Mouse (Mus musculus): ENCODE measurements around the gene Sh2d2a.
"Not testable (repeated sequence)": the region's sequence is repeated elsewhere in the genome, so short reads cannot be mapped to it uniquely, and the experiment has no call there.

Sh2d2a gene

DNA sequence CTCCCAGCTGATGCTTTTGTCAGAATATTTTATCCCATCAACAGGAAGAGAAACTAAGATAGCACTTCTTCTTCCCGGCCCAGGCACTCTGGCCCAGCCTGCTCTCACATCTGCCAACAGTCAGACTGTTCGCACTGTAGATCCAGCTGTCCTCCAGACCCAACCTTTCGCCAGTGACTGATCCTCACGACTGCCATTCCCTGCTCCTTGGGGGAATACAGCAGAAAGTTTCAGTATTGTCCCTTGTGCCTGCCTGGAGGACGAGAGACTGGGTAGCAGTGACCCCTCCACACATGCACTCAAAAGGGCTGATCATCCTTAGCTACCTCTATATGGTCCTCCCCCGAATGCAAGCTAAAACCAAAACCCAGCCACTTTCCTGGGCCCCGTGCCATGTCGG is 9.4 kb downstream of the Sh2d2a start:
- in situ Hi-C loops (cut with MboI, MseI), result loop anchor here (5.0 kb wide), 2 partner anchors 39 to 84 kb away; no protein-coding TSS in a partner anchor

DNA sequence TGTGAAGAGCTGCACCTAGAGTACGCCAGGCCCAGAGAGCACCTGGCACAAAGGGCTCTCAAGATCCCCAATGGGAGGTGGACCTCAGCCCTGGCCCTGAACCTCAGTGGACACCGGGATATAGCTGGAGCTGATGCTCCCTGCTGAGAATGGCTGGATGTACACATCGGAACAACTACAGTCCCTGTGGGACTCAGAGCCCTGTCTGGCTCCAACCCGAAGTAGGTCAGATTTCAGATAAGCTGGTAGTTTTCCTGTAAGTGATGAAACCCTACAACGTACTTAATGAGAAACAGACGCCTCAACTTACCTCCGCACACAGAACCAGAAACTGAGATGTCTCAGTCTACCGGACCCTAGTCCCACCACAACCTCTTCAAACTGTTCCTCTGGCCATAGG is 11.1 kb downstream of the Sh2d2a start:
- in situ Hi-C loops (cut with MboI, MseI), result loop anchor here (5.0 kb wide), 2 partner anchors 40 to 85 kb away; no protein-coding TSS in a partner anchor

DNA sequence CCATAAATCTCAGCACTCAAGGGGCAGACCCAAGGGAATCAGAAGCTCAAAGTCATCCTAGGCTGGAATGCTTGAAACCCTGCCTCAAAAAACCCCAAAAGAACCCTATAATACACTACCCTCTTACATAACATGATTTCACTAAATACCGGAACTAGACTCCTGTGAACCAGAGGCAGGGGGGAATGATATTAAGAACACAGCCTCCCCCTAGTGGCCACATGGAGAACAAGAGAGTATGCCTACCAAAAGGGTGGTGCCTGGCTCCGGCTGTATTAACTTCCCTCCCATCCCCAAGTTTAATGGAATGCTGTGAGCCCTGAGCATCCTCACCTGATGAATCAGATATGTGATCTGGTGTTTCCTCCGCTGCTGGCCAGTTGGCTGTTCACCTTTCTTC is 13.3 kb downstream of the Sh2d2a start:
- in situ Hi-C loops (cut with MboI, MseI), result loop anchor here (5.0 kb wide), 2 partner anchors 43 to 88 kb away; no protein-coding TSS in a partner anchor

DNA sequence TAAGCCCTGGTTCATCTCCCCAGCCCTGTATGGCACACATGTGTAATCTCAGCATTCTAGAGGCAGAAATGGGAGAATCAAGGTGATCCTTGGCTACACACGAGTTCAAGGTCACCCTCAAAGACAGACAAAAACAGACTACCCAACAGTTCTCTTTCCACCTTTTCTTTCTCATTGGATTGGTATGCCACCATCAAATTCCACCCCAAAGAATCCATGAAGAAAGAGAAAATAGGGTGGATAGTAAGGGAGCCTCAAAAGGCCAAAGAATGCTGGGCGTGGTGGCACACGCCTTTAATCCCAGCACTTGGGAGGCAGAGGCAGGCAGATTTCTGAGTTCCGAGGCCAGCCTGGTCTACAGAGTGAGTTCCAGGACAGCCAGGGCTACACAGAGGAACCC is 17.6 kb downstream of the Sh2d2a start:
- in situ Hi-C loops (cut with MboI, MseI), result not testable (repeated sequence)

DNA sequence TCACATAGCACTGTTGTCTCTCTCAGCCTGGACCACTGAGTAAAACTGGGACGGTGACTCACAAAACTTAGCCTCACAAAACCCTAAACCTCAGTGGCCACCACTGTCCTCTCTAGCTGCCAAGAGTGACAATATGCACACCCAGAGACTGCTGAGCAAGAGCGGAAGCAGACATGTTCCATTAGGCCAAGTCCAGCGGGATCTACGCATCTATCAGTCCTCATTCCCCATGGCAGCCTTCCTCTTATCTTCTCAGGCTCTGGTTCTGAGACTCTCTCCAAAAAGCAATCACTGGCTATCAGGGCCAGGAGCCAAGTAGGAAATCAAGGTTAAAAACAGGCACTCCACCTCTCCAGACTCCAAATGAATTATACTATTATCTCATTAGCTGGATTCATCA is 31.2 kb downstream of the Sh2d2a start:
- in situ Hi-C loops (cut with MboI, MseI), result no loop called here

DNA sequence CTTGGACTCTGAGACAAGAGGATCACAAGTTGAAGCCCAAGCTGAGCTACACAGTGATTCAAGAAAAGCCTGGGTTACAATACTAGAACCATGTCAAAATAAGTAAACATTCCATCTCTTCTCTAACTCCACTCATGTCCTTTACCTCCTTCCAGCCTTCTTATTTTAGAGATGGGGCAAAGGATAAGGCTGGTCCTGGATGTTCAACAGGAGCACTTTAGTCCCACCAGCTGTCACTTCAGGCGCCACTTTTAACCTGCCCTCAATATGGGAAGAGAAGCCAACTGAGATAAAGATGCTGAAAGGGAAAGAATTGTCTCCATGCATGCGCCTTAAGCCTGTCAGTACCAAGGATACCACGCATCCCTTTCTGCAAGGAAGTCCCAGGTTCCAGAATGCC is 37.7 kb downstream of the Sh2d2a start:
- in situ Hi-C loops (cut with MboI, MseI), result no loop called here

DNA sequence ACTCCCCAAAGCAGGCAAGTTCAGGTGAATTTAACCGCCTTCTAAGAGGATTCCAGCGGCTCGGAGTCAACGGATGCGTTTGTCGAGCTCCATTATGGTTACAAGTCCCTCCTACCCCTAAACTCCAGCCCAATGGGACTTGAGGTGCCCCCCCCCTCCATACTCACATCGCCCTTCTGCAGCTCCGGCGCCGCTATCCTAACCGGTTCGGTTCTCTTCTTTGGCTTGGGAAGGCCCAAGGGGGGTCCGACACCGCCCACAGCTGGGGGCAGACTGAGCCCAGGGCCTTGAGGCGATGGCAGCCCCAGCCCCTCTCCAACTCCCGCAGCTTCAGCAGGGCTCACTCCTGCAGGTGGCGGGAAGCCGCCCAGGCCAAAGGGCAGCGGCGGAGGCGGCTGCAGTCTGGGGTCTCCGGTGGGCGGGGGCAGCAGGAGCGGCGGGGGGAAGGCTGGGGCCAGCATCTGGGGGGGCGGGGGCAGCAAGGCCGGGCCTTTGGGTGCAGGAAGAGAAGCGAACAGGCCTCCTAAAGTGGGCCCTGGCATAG is 38.2 kb downstream of the Sh2d2a start:
- in situ Hi-C loops (cut with MboI, MseI), result no loop called here

DNA sequence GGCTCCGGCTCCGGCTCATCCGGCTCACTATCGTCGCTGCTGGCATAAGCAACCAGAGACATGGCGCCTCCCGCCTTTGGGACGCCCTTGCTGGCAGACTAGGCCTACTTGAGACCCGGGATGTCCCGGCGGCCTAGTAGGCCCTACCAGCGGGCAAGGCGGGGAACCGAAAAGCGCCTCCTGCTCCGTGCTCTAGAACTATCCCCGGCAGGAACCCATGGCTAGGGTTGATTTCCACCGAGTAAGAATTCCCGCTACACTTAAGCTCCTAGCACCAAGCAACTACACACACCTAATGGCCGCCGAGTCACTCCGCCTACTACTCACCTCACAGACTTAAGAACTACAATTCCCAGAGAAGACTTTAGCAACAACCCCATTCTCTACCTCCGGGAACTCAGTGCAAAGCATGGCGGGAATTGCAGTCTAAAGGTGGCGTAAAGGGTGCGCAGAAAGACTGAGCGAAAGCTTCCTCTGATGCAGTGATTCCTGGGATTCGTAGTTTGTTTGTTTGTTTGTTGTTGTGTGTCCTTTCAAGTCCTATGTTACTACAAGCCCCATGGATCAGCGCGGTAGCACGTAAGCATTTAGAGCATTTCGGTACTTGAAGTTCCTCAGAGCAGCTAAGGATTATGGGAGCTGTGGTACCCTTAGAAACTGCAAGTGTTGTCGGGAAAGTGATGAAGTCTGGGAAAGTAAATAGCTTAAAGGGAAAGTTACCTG is 38.9 kb downstream of the Sh2d2a start, which contains the start of gene Prcc:
TSS of gene Prcc (minus strand) at position 328 of the 723 bp plus-strand sequence.
- in situ Hi-C loops (cut with MboI, MseI), result no loop called here

DNA sequence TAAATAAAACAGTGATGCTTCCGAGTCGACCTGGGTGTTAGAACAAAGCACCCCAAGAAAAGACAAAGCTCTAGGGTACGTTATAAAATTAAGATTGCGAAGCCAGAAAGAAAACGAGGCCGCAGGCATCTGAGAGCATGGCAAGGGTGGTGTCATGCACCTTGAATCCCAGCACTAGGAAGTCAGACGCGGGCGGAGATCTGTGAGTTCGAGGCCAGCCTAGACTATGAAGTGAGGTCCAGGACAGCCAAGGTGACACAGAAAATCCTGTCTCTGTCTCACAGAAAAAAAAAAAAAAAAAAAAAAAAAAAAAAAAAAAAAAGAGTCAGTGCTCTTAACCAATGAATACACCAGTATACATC is 39.4 kb downstream of the Sh2d2a start:
- in situ Hi-C loops (cut with MboI, MseI), result no loop called here

DNA sequence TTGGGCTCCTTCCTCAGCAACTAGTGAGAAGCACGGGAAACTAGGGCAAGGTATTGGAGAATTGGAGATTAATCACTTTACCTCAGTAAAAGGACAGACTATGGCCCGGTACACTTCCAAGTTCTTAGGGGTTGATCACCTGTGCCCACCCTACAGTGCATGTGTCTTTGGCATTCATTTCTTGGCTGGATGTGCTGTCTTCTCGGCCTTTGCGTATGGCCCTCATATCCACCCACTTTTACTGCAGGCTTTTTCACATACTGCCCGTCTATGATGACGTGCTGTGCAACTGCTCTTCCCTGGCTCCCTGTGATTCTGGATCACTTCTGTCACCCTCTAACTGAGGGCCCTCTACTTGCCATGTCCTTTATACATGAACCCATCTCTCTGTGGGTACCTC is 39.9 kb downstream of the Sh2d2a start:
- in situ Hi-C loops (cut with MboI, MseI), result no loop called here

DNA sequence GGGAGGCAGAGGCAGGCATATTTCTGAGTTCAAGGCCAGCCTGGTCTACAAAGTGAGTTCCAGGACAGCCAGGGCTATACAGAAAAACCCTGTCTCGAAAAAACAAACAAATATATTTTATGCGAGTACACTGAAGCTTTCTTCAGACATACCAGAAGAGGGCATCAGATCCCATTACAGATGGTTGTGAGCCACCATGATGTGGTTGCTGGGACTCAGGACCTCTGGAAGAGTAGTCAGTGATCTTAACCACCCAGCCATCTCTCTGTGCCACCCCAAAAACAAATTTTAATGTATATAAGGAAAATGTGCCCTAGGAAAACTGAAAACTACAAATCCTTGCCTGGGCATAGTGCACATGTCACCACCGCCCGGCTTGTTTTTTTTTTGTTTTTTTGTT is 40.8 kb downstream of the Sh2d2a start:
- in situ Hi-C loops (cut with MboI, MseI), result not testable (repeated sequence)

DNA sequence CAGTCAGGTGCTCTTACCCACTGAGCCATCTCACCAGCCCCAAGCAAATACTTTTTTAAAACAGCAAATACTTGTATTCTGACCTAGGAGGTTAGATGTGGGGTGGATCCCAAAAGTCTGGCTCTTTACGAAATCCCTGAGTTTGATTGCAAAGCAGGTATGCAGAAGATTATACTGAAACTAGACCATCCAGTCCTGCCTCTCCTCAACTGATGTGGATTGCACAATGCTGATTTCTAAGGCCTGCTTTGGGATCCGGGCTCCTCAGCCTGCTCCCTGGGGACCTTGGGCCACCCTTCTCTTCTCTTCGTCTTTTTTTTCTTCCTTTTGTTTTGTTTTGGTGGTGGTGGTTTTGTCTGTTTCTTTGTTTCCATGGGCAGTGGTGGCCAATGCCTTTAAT is 44.9 kb downstream of the Sh2d2a start:
- in situ Hi-C loops (cut with MboI, MseI), result no loop called here

DNA sequence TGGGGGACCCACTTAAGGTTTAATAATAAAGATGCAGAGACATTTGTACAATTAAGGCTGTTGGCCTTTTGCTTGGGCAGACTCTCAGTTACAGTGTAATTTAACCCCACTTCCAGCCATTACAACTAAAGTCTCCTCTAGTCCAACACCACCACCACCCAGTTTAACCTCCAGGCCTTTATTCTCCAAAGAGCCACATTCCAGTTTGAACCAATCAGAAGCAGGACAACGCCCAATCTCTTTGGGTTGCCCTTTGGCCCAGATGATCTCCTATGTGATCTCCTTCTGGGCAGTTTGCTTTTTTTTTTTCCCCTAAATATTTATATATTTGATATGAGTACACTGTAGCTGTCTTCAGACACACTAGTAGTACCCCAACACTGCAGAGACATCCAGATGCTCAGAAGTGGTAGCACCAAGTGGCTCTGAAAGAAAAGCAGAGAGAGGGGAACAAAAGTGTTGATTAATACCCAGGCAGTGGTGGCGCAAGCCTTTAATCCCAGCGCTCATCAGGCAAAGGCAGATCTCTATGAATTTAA is 46.9 kb downstream of the Sh2d2a start:
- in situ Hi-C loops (cut with MboI, MseI), result no loop called here

DNA sequence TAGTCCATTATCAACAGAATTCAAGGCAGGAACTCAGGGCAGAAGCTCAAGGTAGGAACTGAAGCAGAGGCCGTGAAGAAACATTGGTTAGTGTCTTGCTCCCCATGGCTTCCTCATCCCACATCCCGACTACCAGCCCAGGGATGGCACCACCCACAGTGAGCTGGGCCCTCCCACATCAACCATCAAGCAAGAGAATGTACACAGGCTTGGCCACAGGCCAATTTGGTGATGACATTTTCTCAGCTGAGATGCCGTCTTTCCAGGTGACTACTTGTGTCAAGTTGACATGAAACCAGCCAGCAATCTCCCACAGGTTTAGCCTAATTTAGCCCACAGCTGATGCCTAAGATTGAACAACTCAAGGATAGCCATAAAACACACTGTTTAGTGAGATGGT is 52.7 kb downstream of the Sh2d2a start:
- in situ Hi-C loops (cut with MboI, MseI), result no loop called here

DNA sequence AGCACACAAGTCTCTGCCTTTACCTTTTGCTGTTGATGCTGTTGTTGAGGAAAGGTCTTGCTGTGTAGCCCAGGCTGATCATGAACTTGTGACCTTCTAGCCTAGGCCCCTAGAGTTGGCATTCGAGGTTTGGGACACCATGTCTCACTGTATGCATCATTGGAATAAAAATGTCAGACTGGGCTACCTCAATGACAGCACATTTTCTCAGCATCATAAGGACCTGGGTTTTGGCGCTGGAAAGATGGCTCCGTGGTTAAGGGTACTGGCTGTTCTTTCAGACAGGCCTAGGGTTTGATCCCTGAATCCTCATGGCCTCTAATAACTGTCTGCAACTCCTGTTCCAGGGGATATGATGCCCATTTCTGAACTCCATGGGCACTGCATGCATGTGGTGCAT is 53.2 kb downstream of the Sh2d2a start:
- in situ Hi-C loops (cut with MboI, MseI), result no loop called here

DNA sequence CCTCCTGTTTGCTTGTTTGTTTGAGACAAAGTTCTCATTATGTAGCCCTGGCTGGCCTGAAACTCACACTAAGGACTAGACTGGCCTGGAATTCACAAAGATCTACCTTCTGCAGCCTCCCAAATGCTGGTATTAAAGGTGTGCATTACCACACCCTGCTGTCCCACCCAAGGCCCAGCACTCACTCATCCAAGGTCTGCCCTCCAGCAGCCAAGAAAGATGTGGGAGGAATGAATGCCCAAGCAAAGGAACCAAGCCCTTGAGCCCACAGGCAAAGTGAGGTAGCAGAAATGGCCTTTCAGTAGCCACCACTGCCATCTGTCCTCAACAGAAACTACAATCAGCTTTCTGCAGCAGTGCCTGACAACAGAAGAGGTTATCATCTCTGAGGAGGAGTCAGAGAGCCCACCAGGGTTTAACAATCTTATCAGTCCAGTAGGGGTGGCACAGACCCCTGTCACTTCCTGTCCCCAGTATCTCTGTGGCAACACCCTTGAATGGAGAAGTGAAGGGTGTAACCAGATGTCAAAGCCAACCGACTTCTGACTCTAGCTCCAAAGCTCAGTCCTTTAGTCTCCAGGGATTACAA is 54.6 kb downstream of the Sh2d2a start:
- in situ Hi-C loops (cut with MboI, MseI), result no loop called here

DNA sequence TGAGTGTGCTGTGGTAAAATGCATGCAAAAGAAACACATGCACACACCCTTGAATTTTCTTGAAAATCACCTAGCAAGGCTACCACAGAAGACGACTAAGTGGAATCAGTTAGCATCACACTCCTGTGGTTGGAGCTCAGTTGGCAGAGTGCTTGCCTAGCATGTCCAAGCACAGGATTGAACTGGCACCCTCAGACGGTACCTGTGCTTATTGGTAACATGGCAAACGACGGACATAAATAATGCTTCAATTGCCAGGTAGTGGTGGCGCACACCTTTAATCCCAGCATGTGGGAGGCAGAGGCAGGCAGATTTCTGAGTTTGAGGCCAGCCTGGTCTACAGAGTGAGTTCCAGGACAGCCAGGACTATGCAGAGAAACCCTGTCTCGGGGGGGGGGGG is 55.4 kb downstream of the Sh2d2a start:
- in situ Hi-C loops (cut with MboI, MseI), result not testable (repeated sequence)

DNA sequence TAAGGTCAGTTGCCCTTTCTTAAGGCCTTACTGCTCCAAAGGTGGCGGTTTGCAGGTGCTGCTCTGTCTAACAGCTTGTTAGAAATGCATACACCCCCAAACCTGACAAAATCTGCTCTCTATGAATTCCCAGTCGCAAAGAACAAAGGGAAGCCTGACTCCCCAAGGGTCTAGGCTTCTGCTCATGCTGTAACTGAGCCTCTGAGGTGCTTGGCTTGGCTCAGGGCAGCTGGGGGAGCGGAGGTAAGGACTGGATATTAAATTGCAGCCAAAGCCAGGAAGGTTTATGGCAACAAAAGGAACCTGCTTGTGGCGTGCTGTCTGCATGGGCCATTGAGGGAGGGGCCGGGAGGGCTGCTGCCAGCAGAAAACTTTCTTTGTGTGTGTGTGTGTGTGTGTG is 57.3 kb downstream of the Sh2d2a start:
- in situ Hi-C loops (cut with MboI, MseI), result no loop called here

All from regulatory T cell (primary cell).